Mouse (Mus musculus): Measurements from ENCODE around the gene Tufm. TPM values are rescaled to one million over a fixed set of nuclear protein-coding genes. Genes with fewer than 3 reads are reported as not detected.

Gene Tufm
- 52.7 and 111 TPM in 2 replicates for polyA plus RNA-seq (2015; fragmentation: Nextera tagmentation; extraction: Ambion mirVana)

GRCm38 (mm10) chr7:126487052-126487483 is at the start of gene Tufm:
Gene Tufm, plus strand, starts transcription at chr7:126487361.

GRCm38 (mm10) chr7:126463004-126463403 is 24.2 kb upstream of the Tufm start, which contains the start of gene Atp2a1:
Gene Atp2a1, minus strand, starts transcription at chr7:126463108.

GRCm38 (mm10) chr7:126474993-126475581 is 12.1 kb upstream of the Tufm start, which contains the start of gene Sh2b1:
Gene Sh2b1, minus strand, starts transcription at chr7:126475424.

GRCm38 (mm10) chr7:126503273-126503878 is 16.2 kb downstream of the Tufm start, which contains the start of gene Atxn2l:
Gene Atxn2l, minus strand, starts transcription at chr7:126503437.

Other genes starting within 250 kb of the Tufm start
- 19.5 and 27.7 TPM in 2 replicates for gene Sbk1, start 214.7 kb upstream of the Tufm start, polyA plus RNA-seq (2015; fragmentation: Nextera tagmentation; extraction: Ambion mirVana)
- 1.2 and 1.6 TPM in 2 replicates for gene Lat, start 117.8 kb upstream of the Tufm start, polyA plus RNA-seq (2015; fragmentation: Nextera tagmentation; extraction: Ambion mirVana)
- 35.3 and 41.7 TPM in 2 replicates for gene Spns1, start 109.9 kb upstream of the Tufm start, polyA plus RNA-seq (2015; fragmentation: Nextera tagmentation; extraction: Ambion mirVana)
- gene Nfatc2ip, start 90.6 kb upstream of the Tufm start, polyA plus RNA-seq (2015; fragmentation: Nextera tagmentation; extraction: Ambion mirVana), result 1.8 and 1.9 TPM in 2 replicates
- 0.88 and 1.1 TPM in 2 replicates for gene Cd19, start 72.5 kb upstream of the Tufm start, polyA plus RNA-seq (2015; fragmentation: Nextera tagmentation; extraction: Ambion mirVana)
- 26.7 and 56.7 TPM in 2 replicates for gene Rabep2, start 58.6 kb upstream of the Tufm start, polyA plus RNA-seq (2015; fragmentation: Nextera tagmentation; extraction: Ambion mirVana)
- gene Atp2a1, start 24.3 kb upstream of the Tufm start, polyA plus RNA-seq (2015; fragmentation: Nextera tagmentation; extraction: Ambion mirVana), result 2.9 and 14.1 TPM in 2 replicates
- gene Sh2b1, start 11.9 kb upstream of the Tufm start, polyA plus RNA-seq (2015; fragmentation: Nextera tagmentation; extraction: Ambion mirVana), result 29.9 and 34.6 TPM in 2 replicates
- 31.8 and 38.3 TPM in 2 replicates for gene Atxn2l, start 16.1 kb downstream of the Tufm start, polyA plus RNA-seq (2015; fragmentation: Nextera tagmentation; extraction: Ambion mirVana)
- gene Eif3c, start 79.0 kb downstream of the Tufm start, polyA plus RNA-seq (2015; fragmentation: Nextera tagmentation; extraction: Ambion mirVana), result 124 and 159 TPM in 2 replicates
- gene Apobr, start 97.6 kb downstream of the Tufm start, polyA plus RNA-seq (2015; fragmentation: Nextera tagmentation; extraction: Ambion mirVana), result 0.87 and 1.9 TPM in 2 replicates
- gene Cln3, start 98.5 kb downstream of the Tufm start, polyA plus RNA-seq (2015; fragmentation: Nextera tagmentation; extraction: Ambion mirVana), result 18.2 and 21.2 TPM in 2 replicates
- gene Il27, start 107.6 kb downstream of the Tufm start, polyA plus RNA-seq (2015; fragmentation: Nextera tagmentation; extraction: Ambion mirVana), result not detected in 2 replicates
- gene Nupr1, start 143.5 kb downstream of the Tufm start, polyA plus RNA-seq (2015; fragmentation: Nextera tagmentation; extraction: Ambion mirVana), result 25.1 and 37.7 TPM in 2 replicates
- 21.8 and 29.0 TPM in 2 replicates for gene Sgf29, start 161.9 kb downstream of the Tufm start, polyA plus RNA-seq (2015; fragmentation: Nextera tagmentation; extraction: Ambion mirVana)
- gene Sult1a1, start 189.1 kb downstream of the Tufm start, polyA plus RNA-seq (2015; fragmentation: Nextera tagmentation; extraction: Ambion mirVana), result 41.3 and 56.5 TPM in 2 replicates
- gene Bola2, start 208.0 kb downstream of the Tufm start, polyA plus RNA-seq (2015; fragmentation: Nextera tagmentation; extraction: Ambion mirVana), result 164 and 213 TPM in 2 replicates
- 7.1 and 8.3 TPM in 2 replicates for gene Slx1b, start 208.4 kb downstream of the Tufm start, polyA plus RNA-seq (2015; fragmentation: Nextera tagmentation; extraction: Ambion mirVana)
- gene Coro1a, start 220.4 kb downstream of the Tufm start, polyA plus RNA-seq (2015; fragmentation: Nextera tagmentation; extraction: Ambion mirVana), result 30.5 and 42.8 TPM in 2 replicates